Mouse (Mus musculus) heart, postnatal 25 days (tissue): ENCODE data around the gene Dlx1. TPM values are rescaled to one million over a fixed set of nuclear protein-coding genes. Genes with fewer than 3 reads are reported as not detected.

ENCODE experiments used
- DNase-seq: peaks from one replicate; pipeline ENCODE4 v3.0.0; 2022; ENCODE audit warnings: low spot score
- intact Hi-C: fragments of 180-260 bp; cut with DNase I; formaldehyde crosslinking; loops from one replicate; pipeline ENCODE4 v1.15.1; 2025
- total RNA-seq, 2 experiments: library from RNA; stranded (reverse); gene quantifications; 2 replicates each; pipeline ENCODE4 v1.2.3; 2021

Dlx1 gene
- total RNA-seq, 2 experiments from 2014 or later, result 0.14 to 0.99 TPM

- no peak for DNase-seq
- intact Hi-C loops, result no loop called here
Measured at GRCm38 (mm10) chr2:71526595-71527322, 1.2 kb upstream of the Dlx1 start.

GRCm38 (mm10) chr2:71527323-71528013 is 445 bp upstream of the Dlx1 start:
- DNase-seq, result no peak
- intact Hi-C loops, result no loop called here

GRCm38 (mm10) chr2:71528714-71529510 is 999 bp downstream of the Dlx1 start:
- no peak for DNase-seq
- intact Hi-C loops, result no loop called here

- DNase-seq, result peak; percentile 56
- intact Hi-C loops, result loop anchor here (2.0 to 5.0 kb wide), 2 partner anchors 17 to 77 kb away; partner anchors contain the start of genes Dlx2 and Metap1d
Measured at GRCm38 (mm10) chr2:71529511-71530351, 1.8 kb downstream of the Dlx1 start.

GRCm38 (mm10) chr2:71530391-71531123 is 2.6 kb downstream of the Dlx1 start:
- no peak for DNase-seq
- intact Hi-C loops, result loop anchor here (2.0 to 5.0 kb wide), 2 partner anchors 16 to 78 kb away; partner anchors contain the start of genes Dlx2 and Metap1d

GRCm38 (mm10) chr2:71531124-71531590 is 3.2 kb downstream of the Dlx1 start:
- intact Hi-C loops, result loop anchor here (2.0 to 5.0 kb wide), 2 partner anchors 16 to 79 kb away; partner anchors contain the start of genes Dlx2 and Metap1d
- no peak for DNase-seq

- no peak for DNase-seq
- intact Hi-C loops, result loop anchor here (2.0 to 5.0 kb wide), 2 partner anchors 15 to 80 kb away; partner anchors contain the start of genes Dlx2 and Metap1d
Measured at GRCm38 (mm10) chr2:71531990-71532970, 4.4 kb downstream of the Dlx1 start.

- no peak for DNase-seq
- intact Hi-C loops, result loop anchor here (5.0 kb wide), 1 partner anchor 81 kb away; the partner anchor contains the start of gene Metap1d
Measured at GRCm38 (mm10) chr2:71533094-71533493, 5.2 kb downstream of the Dlx1 start.

GRCm38 (mm10) chr2:71534242-71535052 is 6.5 kb downstream of the Dlx1 start:
- intact Hi-C loops, result loop anchor here (5.0 kb wide), 2 partner anchors 82 to 1738 kb away; partner anchors contain the start of genes Metap1d and Sp9
- no peak for DNase-seq

GRCm38 (mm10) chr2:71540611-71541417 is 12.9 kb downstream of the Dlx1 start:
- DNase-seq, result no peak
- intact Hi-C loops, result loop anchor here (10.0 kb wide), 1 partner anchor 386 kb away; no protein-coding TSS in a partner anchor

GRCm38 (mm10) chr2:71541418-71542226 is 13.7 kb downstream of the Dlx1 start:
- no peak for DNase-seq
- intact Hi-C loops, result loop anchor here (10.0 kb wide), 1 partner anchor 387 kb away; no protein-coding TSS in a partner anchor

GRCm38 (mm10) chr2:71542227-71542815 is 14.4 kb downstream of the Dlx1 start:
- intact Hi-C loops, result loop anchor here (10.0 kb wide), 1 partner anchor 388 kb away; no protein-coding TSS in a partner anchor
- DNase-seq, result no peak

GRCm38 (mm10) chr2:71542816-71543301 is 14.9 kb downstream of the Dlx1 start:
- DNase-seq, result no peak
- intact Hi-C loops, result loop anchor here (10.0 kb wide), 1 partner anchor 388 kb away; no protein-coding TSS in a partner anchor

- DNase-seq, result no peak
- intact Hi-C loops, result loop anchor here (10.0 kb wide), 1 partner anchor 389 kb away; no protein-coding TSS in a partner anchor
Measured at GRCm38 (mm10) chr2:71543531-71543930, 15.6 kb downstream of the Dlx1 start.
